Mouse (Mus musculus) heart, adult 2 months (tissue): ENCODE measurements around the gene Slc35e4.
"Not testable (repeated sequence)": the region's sequence is repeated elsewhere in the genome, so short reads cannot be mapped to it uniquely, and the experiment has no call there.

Source experiments
- CTCF ChIP-seq: fragments of 200-600 bp; IDR thresholded peaks from 2 replicates; pipeline ENCODE4 v1.8.1; 2022; ENCODE audit warnings: antibody characterized with exemption, mild to moderate bottlenecking, moderate library complexity
- POLR2A ChIP-seq: fragments of 200-500 bp; IDR thresholded peaks from 2 replicates; pipeline ENCODE4 v1.6.1; 2011; ENCODE audit warnings: mild to moderate bottlenecking, low read depth, low read length, control low read depth; ENCODE audit not compliant: insufficient read depth

- TF ChIP-seq CTCF, POLR2A: not testable (repeated sequence)
These were observed 3.0 kb downstream of the Slc35e4 start for GRCm38 (mm10) chr11:3911440-3911839.
